Mouse (Mus musculus): ENCODE data around the gene Sh3d21.

DNA sequence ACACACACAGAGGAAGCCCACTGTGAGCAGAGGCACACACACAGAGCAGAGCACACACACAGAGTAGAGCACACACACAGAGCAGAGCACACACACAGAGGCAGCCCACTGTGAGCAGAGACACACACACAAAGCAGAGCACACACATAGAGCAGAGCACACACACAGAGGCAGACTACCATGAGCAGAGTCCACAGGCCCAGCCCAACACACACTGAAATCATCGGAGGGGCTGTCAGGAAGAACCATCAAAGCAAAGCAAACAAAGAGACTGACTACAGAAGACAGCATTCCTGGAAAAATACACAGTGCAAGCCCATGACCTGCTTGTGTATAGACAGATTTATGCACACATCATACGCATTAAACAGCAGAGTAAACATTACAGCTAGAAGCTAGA, 7.4 kb downstream of the Sh3d21 start:
- TF ChIP-seq POLR2A (IDR thresholded peaks at IDR 0.05; ENCODE audit: insufficient read depth, low read depth, low read length), result no peak
- no peak for TF ChIP-seq CTCF (IDR thresholded peaks at IDR 0.05)

Measured in heart, adult 2 months (tissue).